In genomic region chr6:90466079-90466478, GRCm38 (mm10) we compare ENCODE assay signal across 9 mouse cellular contexts. TPM values are rescaled to one million over a fixed set of nuclear protein-coding genes. Genes with fewer than 3 reads are reported as not detected.
A peak's percentile ranks its signal among the peaks of the same experiment; 100 is the strongest.
DNase-seq lines count a peak whose midpoint lies in the region; ATAC-seq lines count a peak whose summit lies in the region.
"Had no signal": no experiment of that assay in that cellular context is flagged by ENCODE, and none has a peak within 500 bp of the region (broad histone marks: within the 10 kb centered on the region; RNA-seq: fewer than 3 reads in every experiment).

No protein-coding gene starts in this region.

- no peak overlapping the region for H3K4me3 ChIP-seq in neural tube, embryonic 15.5 days (replicated peaks)

- H3K4me1 ChIP-seq in neural tube, embryonic 15.5 days, result peaks cover 33% of the 10 kb centered on the region

- ATAC-seq in neural tube, embryonic 15.5 days (ENCODE audit: low FRiP score), result no peak
- ATAC-seq: forebrain, embryonic 14.5 days had no signal

- no peaks in the 10 kb centered on the region for H3K36me3 ChIP-seq in neural tube, embryonic 15.5 days

- peaks cover 14% of the 10 kb centered on the region for H3K27me3 ChIP-seq in neural tube, embryonic 15.5 days (replicated peaks)

- H3K27ac ChIP-seq in neural tube, embryonic 15.5 days (replicated peaks), result no peak overlapping the region

- no peaks in the 10 kb centered on the region for H3K9me3 ChIP-seq in neural tube, embryonic 15.5 days (replicated peaks)

- peak; percentile 56 for DNase-seq in kidney, adult 9 months
- no peak for DNase-seq in kidney, postnatal 14 days
- peak; percentile 71 for DNase-seq in adrenal gland, adult 8-10 months
- DNase-seq in heart, postnatal 10 days, result peak; percentile 45 to 61
- DNase-seq in lung, postnatal 10 days, result peak; percentile 80
- DNase-seq in cerebellum, postnatal 36 days, result no peak
- no peak for DNase-seq in thymus, postnatal 10 days (ENCODE audit: low spot score in 2 of 2)

- no peak overlapping the region for H3K4me2 ChIP-seq in neural tube, embryonic 15.5 days

- no peak overlapping the region for H3K9ac ChIP-seq in neural tube, embryonic 15.5 days (replicated peaks)

- WGBS in neural tube, embryonic 15.5 days, result 82% methylated on average over 10 of the region's 10 CpGs

- intact Hi-C loops in heart, postnatal 10 days (cut with DNase I), result no loop called here

RNA-seq across cellular contexts. Expression of gene Klf15, which starts 3.7 kb away (rescaled TPM):
- total RNA-seq in adrenal gland, adult 8-10 months (2022), result 10 to 100 TPM; 18.3 to 30.6 (median 27.6) TPM
- 10 to 100 TPM; 15.6 to 38.7 TPM for total RNA-seq in heart, postnatal 10 days (2021)
- polyA plus RNA-seq in neural tube, embryonic 15.5 days (2015; fragmentation: Nextera tagmentation; extraction: Ambion mirVana), result 16.9 and 18.5 TPM in 2 replicates

RNA-seq across cellular contexts. Expression of gene Aldh1l1, which starts 20.1 kb away (rescaled TPM):
- total RNA-seq in adrenal gland, adult 8-10 months (2022), result 100 to 1,000 TPM; 137 to 222 (median 182) TPM
- total RNA-seq in heart, postnatal 10 days (2021), result 1 to 10 TPM; 1.0 to 2.2 TPM
- polyA plus RNA-seq in neural tube, embryonic 15.5 days (2015; fragmentation: Nextera tagmentation; extraction: Ambion mirVana), result 60.1 and 68.2 TPM in 2 replicates

RNA-seq across cellular contexts. Expression of gene Cfap100, which starts 37.5 kb away (rescaled TPM):
- 1 to 10 TPM in 1 of 4 experiments, under 1 TPM in 2, not detected in 1; 0.23 to 2.5 (median 0.30) TPM for total RNA-seq in adrenal gland, adult 8-10 months (2022)
- under 1 TPM in 1 of 2 experiments, not detected in 1; 0.41 TPM for total RNA-seq in heart, postnatal 10 days (2021)
- polyA plus RNA-seq in neural tube, embryonic 15.5 days (2015; fragmentation: Nextera tagmentation; extraction: Ambion mirVana), result 7.5 and 7.7 TPM in 2 replicates

Comparison
In these comparisons a context has a peak if more than half of its experiments do, and no peak if none do; other contexts are left out.
1. DNase-seq: peak in kidney, adult 9 months (single experiment), adrenal gland, adult 8-10 months (single experiment), heart, postnatal 10 days (2 of 2) and lung, postnatal 10 days (single experiment); none in kidney, postnatal 14 days (single experiment), cerebellum, postnatal 36 days (0 of 2) and thymus, postnatal 10 days (0 of 2).
2. RNA of gene Aldh1l1, which starts 20.1 kb away (total RNA-seq): 137 to 222 TPM in adrenal gland, adult 8-10 months; 1.0 to 2.2 TPM in heart, postnatal 10 days; every median in the first group is over 10 times any median in the second.